Mouse (Mus musculus) bone marrow macrophage, adult 2 months (primary cell): ENCODE data around the gene Rab5c.

Source experiments
- CTCF ChIP-seq: IDR thresholded peaks from 2 replicates; pipeline ENCODE4 v1.5.1; 2012; ENCODE audit warnings: low read depth, mild to moderate bottlenecking, low read length, moderate library complexity
- POLR2A ChIP-seq: IDR thresholded peaks from 2 replicates; pipeline ENCODE4 v1.6.1; 2012; ENCODE audit warnings: mild to moderate bottlenecking, low read depth, low read length, borderline replicate concordance

DNA sequence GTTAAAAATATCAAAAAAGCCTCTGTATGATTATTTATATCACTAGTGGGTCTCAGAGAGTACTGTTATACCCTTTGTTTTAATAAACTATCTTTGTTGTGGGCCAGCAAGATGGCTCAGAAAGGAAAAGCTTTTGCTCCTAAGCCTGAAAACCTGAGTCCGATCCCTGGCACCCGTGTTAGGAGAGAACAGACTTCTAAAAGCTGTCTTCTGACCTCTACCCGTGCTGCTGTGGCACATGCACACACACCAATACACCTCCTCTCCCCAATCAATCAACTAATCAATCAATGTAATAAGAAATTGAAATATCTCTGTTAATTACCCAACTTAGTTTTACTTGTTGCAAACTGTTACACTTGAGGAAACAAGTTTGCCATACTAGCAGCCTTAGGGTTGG lies 37.3 kb downstream of the Rab5c start:
- TF ChIP-seq POLR2A (no peak), CTCF (no peak)
